Comparison of ENCODE assay signal across 22 mouse cellular contexts in genomic region chr3:21808539-21808938, GRCm38 (mm10).
DNase-seq lines count a peak whose midpoint lies in the region; ATAC-seq and TF ChIP-seq lines count a peak whose summit lies in the region.
"Had no signal": no experiment of that assay in that cellular context is flagged by ENCODE, and none has a peak within 500 bp of the region (broad histone marks: within the 10 kb centered on the region; RNA-seq: fewer than 3 reads in every experiment).

No protein-coding gene starts in this region.

- H3K36me3 ChIP-seq in splenic B cell, adult 2 months (ENCODE audit: control insufficient read depth, insufficient read depth, low read length, poor library complexity, severe bottlenecking): no peaks in the 10 kb centered on the region
- H3K36me3 ChIP-seq: embryonic facial prominence, embryonic 13.5 days; forebrain, embryonic 12.5 days; heart, embryonic 13.5 days; hindbrain, embryonic 12.5 days had no signal

- no peaks in the 10 kb centered on the region for H3K27me3 ChIP-seq in splenic B cell, adult 2 months (ENCODE audit: control insufficient read depth, insufficient read depth, low read length, poor library complexity, severe bottlenecking)
- H3K27me3 ChIP-seq: embryonic facial prominence, embryonic 13.5 days; forebrain, embryonic 12.5 days; heart, embryonic 13.5 days; hindbrain, embryonic 12.5 days; Patski had no signal

- no peak for TF ChIP-seq POLR2A in bone marrow macrophage, adult 2 months (IDR thresholded peaks at IDR 0.05; ENCODE audit: borderline replicate concordance, low read depth, low read length)

- DNase-seq in A20 (ENCODE audit: low read depth, low spot score): peak; percentile 55
- DNase-seq in splenic B cell, adult 2 months (ENCODE audit: low read depth, low spot score): peak; percentile 44
- DNase-seq in cerebellum, adult 8-10 months: no peak
- no peak for DNase-seq in spleen, adult 18-20 months
- DNase-seq in thymus, postnatal 36 days: no peak
- DNase-seq: adrenal gland, postnatal 14 days; B cell, adult 2 months; cerebellum, adult 9-10 months; cerebellum, postnatal 25 days; gastrocnemius, postnatal 14 days; heart, postnatal 4 days had no signal

- no peak for TF ChIP-seq CTCF in bone marrow macrophage, adult 2 months (IDR thresholded peaks at IDR 0.05; ENCODE audit: low read depth, low read length)

- no peak overlapping the region for H3K4me3 ChIP-seq in bone marrow macrophage, adult 2 months (ENCODE audit: insufficient read depth, low read length)
- H3K4me3 ChIP-seq: embryonic facial prominence, embryonic 13.5 days; forebrain, embryonic 12.5 days; heart, embryonic 13.5 days; hindbrain, embryonic 12.5 days had no signal

- H3K27ac ChIP-seq in bone marrow macrophage, adult 2 months (ENCODE audit: insufficient read depth, low read depth, low read length): peak overlapping the region; percentile 66
- H3K27ac ChIP-seq: heart, embryonic 13.5 days; hindbrain, embryonic 12.5 days; hindbrain, postnatal 0 days had no signal

- peak; percentile 78 for ATAC-seq in megakaryocyte, adult 5-6 weeks (ENCODE audit: poor library complexity, severe bottlenecking)
- ATAC-seq: activated CD4-positive, CD25-positive, alpha-beta regulatory T cell, adult 4 months; CD4-positive, CD25-positive, alpha-beta regulatory T cell, adult 4 months; forebrain, embryonic 16.5 days; hindbrain, postnatal 0 days; Patski had no signal

- peaks cover 37% of the 10 kb centered on the region for H3K4me1 ChIP-seq in bone marrow macrophage, adult 2 months (ENCODE audit: control insufficient read depth, insufficient read depth, low read length)

Comparison
In these comparisons a context has a peak if more than half of its experiments do, and no peak if none do; other contexts are left out.
1. DNase-seq: peak in A20 (single experiment) and splenic B cell, adult 2 months (single experiment); none in cerebellum, adult 8-10 months (single experiment), spleen, adult 18-20 months (0 of 2) and thymus, postnatal 36 days (0 of 2).